Mouse (Mus musculus) embryonic facial prominence, embryonic 13.5 days (tissue): Measurements from ENCODE around the gene Gadd45gip1. TPM values are rescaled to one million over a fixed set of nuclear protein-coding genes. Genes with fewer than 3 reads are reported as not detected.

Experiments used
- ATAC-seq: fragments of 200-750 bp; cut with Nextera tagmentation; 2 replicates; pipeline ENCODE4 v1.8.0; 2017; ENCODE audit warnings: low read depth; ENCODE audit not compliant: insufficient number of reproducible peaks, insufficient read depth, low FRiP score, low TSS enrichment
- H3K27ac ChIP-seq: fragments of 300-500 bp; sonication (generic); 2 replicates; pipeline ENCODE4 v1.5.1; 2015; ENCODE audit warnings: moderate library complexity, mild to moderate bottlenecking, inconsistent platforms
- H3K27me3 ChIP-seq: fragments of 300-500 bp; sonication (generic); 2 replicates; pipeline ENCODE4 v1.6.1; 2015; ENCODE audit warnings: mild to moderate bottlenecking, inconsistent platforms
- H3K36me3 ChIP-seq: fragments of 300-500 bp; sonication (generic); 2 replicates; pipeline ENCODE4 v1.6.1; 2015; ENCODE audit warnings: mild to moderate bottlenecking, inconsistent platforms
- H3K4me1 ChIP-seq: fragments of 300-500 bp; sonication (generic); 2 replicates; pipeline ENCODE4 v1.6.1; 2015; ENCODE audit warnings: inconsistent platforms
- H3K4me2 ChIP-seq: fragments of 300-500 bp; sonication (generic); 2 replicates; pipeline ENCODE4 v1.6.1; 2015; ENCODE audit warnings: moderate library complexity, mild to moderate bottlenecking, inconsistent platforms
- H3K4me3 ChIP-seq: fragments of 300-500 bp; sonication (generic); 2 replicates; pipeline ENCODE4 v1.5.1; 2015; ENCODE audit warnings: mild to moderate bottlenecking, inconsistent platforms
- H3K9ac ChIP-seq: fragments of 300-500 bp; sonication (generic); 2 replicates; pipeline ENCODE4 v1.6.1; 2015; ENCODE audit warnings: mild to moderate bottlenecking, inconsistent platforms
- H3K9me3 ChIP-seq: fragments of 300-500 bp; sonication (generic); 2 replicates; pipeline ENCODE4 v1.6.1; 2016; ENCODE audit warnings: inconsistent platforms
- WGBS: fragments of 180-500 bp; shearing (Covaris S2); methylation state at CpG from one replicate; pipeline ENCODE4 v1.1.7; 2015; ENCODE audit warnings: mixed read lengths; 5-methylcytosine and 5-hydroxymethylcytosine counted together
- polyA plus RNA-seq: library from polyadenylated mRNA; unstranded; fragments of >200 nt; fragmentation: Nextera tagmentation; extraction: Ambion mirVana; gene quantifications from 2 replicates; pipeline ENCODE4 v1.2.1, GENCODE M21; 2015

The Gadd45gip1 gene
- polyA plus RNA-seq, 1 experiment from 2014 or later = 45.6 TPM

DNA sequence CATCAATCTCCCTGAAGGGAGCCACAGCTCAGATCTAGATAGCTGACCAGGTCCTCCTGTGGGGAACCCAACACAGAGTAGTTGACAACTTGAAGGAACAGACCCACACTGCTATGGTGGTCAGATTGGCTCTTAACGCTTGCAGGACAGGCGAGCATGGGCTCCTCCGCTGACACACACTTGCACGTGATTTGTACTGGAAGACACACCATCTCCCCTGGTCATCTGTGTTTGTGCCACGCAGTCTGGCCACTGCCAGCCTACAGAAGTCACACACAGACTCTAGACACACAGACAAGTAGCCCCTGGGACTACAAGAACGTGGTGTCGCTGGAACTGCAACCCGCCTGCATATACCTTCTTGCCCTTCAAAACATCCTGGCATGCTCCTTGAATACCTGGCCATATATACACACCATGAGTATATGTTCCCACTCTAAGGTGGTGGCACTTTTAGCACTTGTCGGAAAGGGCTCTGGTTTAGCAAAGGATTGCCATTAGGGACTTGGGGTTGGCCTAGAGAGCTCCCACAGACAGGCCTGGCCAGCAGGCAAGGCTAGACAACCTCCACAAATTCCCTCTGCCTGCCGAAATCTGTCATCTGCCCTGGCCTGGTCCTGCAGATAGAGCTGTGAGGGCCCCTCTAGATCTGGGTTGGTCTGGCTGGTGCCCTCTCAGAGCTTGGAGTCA is 32.7 kb upstream of the Gadd45gip1 start:
- peaks cover 63% of the 10 kb centered on the region for H3K4me1 ChIP-seq
- peaks cover 78% of the 10 kb centered on the region for H3K27me3 ChIP-seq
- H3K27ac ChIP-seq = peak overlapping the region; percentile 92; the same call in 1 of the 2 replicates

DNA sequence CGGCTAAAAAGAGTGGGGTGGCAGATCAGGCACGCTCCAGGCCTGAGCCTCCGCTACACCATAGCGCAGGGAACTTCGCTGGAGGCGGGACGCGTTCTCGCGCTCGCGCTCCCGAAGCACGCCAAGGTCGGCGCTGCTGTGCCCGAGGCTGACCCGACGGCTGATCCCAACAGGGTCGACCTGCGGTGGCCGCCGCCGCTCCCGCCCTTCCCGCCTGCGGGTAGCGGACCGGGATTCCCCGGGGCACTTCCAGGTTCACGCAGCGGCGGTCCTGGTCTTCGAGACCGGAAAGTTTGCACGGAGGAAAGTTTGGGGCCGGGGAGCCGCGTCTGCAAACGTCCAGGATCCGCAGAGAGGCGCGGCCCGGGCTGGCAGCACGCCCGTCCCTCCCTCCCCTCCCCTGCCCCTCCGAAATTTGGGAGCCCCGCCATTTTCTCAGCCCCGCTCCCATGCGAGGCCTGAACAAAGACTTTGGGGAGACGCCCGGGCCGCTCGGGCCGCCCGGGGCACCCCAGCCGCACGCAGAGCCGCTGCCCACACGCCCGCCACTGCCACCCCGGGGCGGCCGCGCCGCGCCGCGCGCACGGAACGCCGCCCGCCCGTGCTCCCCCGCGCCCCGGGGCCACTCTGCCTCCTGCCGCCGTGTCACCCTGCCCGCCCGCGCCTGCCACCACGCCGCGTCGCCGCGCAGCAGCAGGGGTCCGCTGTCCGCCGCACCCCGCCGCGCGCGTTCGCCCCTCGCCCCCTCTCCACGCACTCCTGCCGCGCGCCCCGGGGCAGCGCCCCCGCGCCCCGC is 32.0 kb upstream of the Gadd45gip1 start:
- Histone ChIP-seq H3K4me2 (peak overlapping the region; percentile 83), H3K9me3 (no peaks in the 10 kb centered on the region), H3K27ac (peak overlapping the region; percentile 92), H3K9ac (peak overlapping the region; percentile 97), H3K4me1 (peaks cover 56% of the 10 kb centered on the region), H3K4me3 (peak overlapping the region; percentile 98), H3K36me3 (peaks cover 20% of the 10 kb centered on the region), H3K27me3 (peaks cover 75% of the 10 kb centered on the region)
- ATAC-seq = no peak
- WGBS = under 1% methylated on average over 87 of the region's 108 CpGs

More for the DNA sequence above, 32.7 kb upstream of the Gadd45gip1 start:
- 44% methylated on average over 10 of the region's 10 CpGs for WGBS
- H3K9me3 ChIP-seq = no peaks in the 10 kb centered on the region
- H3K4me2 ChIP-seq = peak overlapping the region; percentile 83
- no peak for ATAC-seq
- peaks cover 20% of the 10 kb centered on the region for H3K36me3 ChIP-seq
- peak overlapping the region; percentile 98 for H3K4me3 ChIP-seq
- H3K9ac ChIP-seq = peak overlapping the region; percentile 97

DNA sequence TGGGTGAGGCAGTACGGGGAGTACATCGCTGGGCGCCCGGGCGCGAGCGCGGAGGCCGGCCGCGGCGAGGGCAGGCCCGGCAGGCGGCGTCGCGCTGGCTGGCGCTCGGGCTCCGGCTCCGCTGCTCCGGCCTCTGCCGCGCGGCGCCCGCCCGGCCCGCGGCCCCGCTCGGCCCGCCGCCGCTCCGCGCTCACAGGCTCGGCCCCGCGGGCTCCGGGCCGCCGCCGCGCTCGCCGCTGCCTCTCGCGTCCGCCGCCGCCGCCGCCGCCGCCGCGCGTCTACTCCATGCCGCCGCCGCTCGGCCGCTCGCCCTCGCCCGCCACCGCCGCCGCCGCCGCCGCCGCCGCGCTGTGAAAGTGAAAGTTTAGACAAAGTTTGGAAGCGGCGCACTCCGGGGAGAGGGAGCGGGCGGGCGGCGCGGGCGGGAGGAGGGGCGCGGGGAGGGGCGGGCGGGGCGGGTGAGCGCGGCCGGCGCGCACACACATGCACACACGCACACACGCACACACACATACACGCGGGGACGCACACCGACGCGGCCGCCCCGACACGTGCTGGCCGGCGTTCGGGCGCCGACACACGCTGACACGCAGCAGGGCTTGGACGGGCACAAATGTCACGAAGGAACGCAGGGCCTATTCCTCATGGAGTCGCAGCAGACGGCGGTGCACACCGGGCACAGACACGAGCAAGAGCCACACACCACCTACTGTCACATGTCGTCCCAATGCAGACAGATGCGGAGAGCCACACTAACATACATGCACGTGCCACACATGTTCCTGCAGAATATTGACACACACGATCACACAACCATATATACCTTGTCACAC is 31.1 kb upstream of the Gadd45gip1 start, which contains the start of gene Nfix:
Gene Nfix (minus strand): TSS at position 346 of the 833 bp plus-strand sequence.
- Histone ChIP-seq H3K27ac (peak within 1 kb of the TSS; percentile 92), H3K9ac (peak within 1 kb of the TSS; percentile 97), H3K27me3 (peaks cover 77% of the 10 kb centered on the region), H3K4me1 (peaks cover 48% of the 10 kb centered on the region), H3K9me3 (no peaks in the 10 kb centered on the region), H3K4me2 (peak within 1 kb of the TSS; percentile 83), H3K4me3 (peak within 1 kb of the TSS; percentile 98), H3K36me3 (peaks cover 20% of the 10 kb centered on the region)
- ATAC-seq = peak; percentile 8; the same call in 1 of the 2 replicates
- 3% methylated on average over 35 of the region's 125 CpGs for WGBS

DNA sequence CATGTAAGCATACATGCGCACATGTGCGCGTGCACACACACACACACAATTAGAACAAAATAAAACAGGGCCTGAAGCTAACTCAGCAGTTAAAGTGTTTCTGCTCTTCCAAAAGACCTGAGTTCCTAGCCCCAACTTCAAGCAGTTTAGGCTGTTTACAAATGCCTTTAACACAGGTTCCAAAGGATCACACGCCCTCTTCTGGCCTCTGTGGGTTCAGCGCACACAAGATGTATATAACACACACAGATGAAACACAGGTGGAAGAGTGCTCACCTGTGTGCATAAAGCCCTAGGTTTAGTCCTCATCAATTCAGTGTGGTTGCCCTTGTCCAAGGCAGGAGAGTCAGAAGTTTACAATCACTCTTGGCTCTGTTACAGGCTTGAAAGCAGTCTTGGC is 25.3 kb upstream of the Gadd45gip1 start:
- Histone ChIP-seq H3K4me2 (no peak overlapping the region), H3K36me3 (no peaks in the 10 kb centered on the region), H3K9me3 (0 out of 2 replicates have a peak, but pooled peaks cover 3% of the 10 kb centered on the region), H3K27ac (no peak overlapping the region), H3K27me3 (peaks cover 65% of the 10 kb centered on the region), H3K9ac (no peak overlapping the region), H3K4me1 (peaks cover 22% of the 10 kb centered on the region), H3K4me3 (no peak overlapping the region)
- ATAC-seq = no peak
- WGBS = 95% methylated on average over 5 of the region's 5 CpGs

DNA sequence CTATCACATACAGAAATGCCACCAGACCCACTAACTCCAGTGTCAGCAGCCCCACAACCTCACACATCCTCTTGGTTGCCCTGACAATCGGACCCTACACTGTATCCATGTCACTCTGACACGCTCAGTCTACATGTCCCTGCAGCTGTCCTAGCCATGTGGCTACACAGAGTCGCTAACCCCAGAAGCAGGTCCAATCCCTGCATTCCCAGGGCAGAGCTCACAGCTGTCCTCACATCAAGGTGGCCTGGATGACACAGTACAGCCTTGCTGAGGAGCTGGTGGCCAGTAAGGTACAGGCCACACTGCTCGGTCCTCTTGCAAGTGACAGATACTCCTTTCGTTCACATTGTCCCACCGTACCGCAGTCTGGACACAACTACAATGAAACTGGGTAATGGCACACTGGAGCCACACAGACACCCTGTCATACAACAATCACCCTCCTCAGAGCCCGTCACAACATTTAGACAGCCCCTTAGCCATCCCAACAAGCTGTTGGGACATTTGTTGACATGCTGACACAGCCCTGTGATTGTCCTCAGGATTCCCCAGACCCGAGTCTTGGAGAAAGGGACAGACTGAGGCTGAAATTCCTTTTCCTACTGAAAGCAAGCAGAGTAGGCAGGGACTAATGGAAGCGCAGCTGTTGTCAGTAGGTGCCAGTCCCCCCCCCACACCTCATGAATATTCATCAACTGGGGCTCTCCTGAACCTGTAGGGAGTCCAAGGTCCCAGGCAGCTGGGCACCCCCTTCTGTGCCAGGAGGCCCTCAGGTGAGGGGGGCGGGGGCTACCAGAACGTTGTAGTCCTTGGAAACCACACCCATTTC is 22.0 kb upstream of the Gadd45gip1 start:
- Histone ChIP-seq H3K9ac (no peak overlapping the region), H3K4me3 (no peak overlapping the region), H3K27ac (no peak overlapping the region), H3K4me2 (no peak overlapping the region), H3K36me3 (no peaks in the 10 kb centered on the region), H3K9me3 (0 out of 2 replicates have a peak, but pooled peaks cover 3% of the 10 kb centered on the region), H3K27me3 (peaks cover 67% of the 10 kb centered on the region), H3K4me1 (peaks cover 13% of the 10 kb centered on the region)
- 57% methylated on average over 12 of the region's 12 CpGs for WGBS
- ATAC-seq = no peak

DNA sequence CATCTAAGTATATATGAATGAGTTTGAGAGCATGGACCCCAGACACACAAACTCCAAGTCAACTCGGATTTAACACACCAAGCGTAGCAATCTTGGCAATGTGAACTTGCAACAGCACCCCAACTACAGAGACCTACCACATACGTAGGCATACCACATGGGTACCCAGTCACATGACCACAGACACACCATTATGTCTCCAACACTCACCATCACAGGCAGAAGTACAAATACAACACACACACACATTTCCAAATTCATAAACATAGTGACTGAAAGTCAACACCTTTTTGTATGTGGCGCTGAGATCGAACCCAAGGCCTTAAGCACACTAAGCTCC is 21.4 kb upstream of the Gadd45gip1 start:
- Histone ChIP-seq H3K9me3 (0 out of 2 replicates have a peak, but pooled peaks cover 3% of the 10 kb centered on the region), H3K27me3 (peaks cover 67% of the 10 kb centered on the region), H3K9ac (no peak overlapping the region), H3K4me2 (no peak overlapping the region), H3K4me3 (no peak overlapping the region), H3K4me1 (peaks cover 18% of the 10 kb centered on the region), H3K27ac (no peak overlapping the region), H3K36me3 (no peaks in the 10 kb centered on the region)
- 69% methylated on average over 5 of the region's 5 CpGs for WGBS
- ATAC-seq = no peak

DNA sequence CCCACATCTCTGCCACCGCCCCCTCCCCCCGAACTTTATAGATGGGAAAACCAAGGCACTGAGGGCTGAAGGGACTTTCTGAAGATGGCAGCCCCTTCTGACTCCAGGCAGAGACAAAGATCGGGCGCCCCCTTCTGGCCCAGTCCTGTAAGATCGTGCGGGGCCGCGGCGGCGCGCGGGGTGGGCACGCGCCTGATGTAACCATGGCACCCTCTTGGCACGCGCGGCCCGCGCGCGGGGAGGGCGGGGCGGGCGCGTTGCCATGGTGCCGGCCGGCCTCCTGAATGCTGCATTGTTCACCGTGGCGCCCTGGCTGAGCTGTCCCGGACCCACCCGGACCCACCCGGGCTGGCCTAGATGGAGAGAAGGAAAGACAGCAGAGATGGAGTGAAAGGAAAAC is 20.4 kb upstream of the Gadd45gip1 start:
- H3K4me1 ChIP-seq = peaks cover 24% of the 10 kb centered on the region
- 0 out of 2 replicates have a peak overlapping the region, but pooled peaks have one; percentile 49 for H3K9ac ChIP-seq
- peak overlapping the region; percentile 36 for H3K4me3 ChIP-seq
- H3K27ac ChIP-seq = 0 out of 2 replicates have a peak overlapping the region, but pooled peaks have one; percentile 22
- H3K9me3 ChIP-seq = 0 out of 2 replicates have a peak, but pooled peaks cover 2% of the 10 kb centered on the region
- peak; percentile 79 for ATAC-seq
- peaks cover 63% of the 10 kb centered on the region for H3K27me3 ChIP-seq
- H3K4me2 ChIP-seq = peak overlapping the region; percentile 62
- H3K36me3 ChIP-seq = no peaks in the 10 kb centered on the region
- under 1% methylated on average over 32 of the region's 32 CpGs for WGBS

DNA sequence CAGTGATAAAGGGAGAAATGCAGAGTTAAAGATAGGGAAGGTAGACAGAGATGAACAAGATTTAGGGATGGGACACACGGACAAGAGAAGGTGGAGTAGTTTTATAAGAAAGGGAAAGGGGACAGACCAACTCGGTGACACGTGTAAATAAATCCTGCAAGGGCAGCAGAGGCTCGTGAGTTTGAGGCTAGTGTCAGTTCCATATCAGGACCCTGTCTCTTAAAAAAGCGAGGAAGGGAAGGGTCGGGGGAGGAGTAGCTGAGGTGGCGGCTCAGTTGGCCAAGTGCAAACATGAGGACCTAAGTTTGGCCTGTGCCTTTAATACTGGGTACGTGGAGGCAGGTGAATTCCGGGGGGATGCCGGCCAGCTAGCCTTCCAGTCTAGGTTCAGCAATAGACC is 20.0 kb upstream of the Gadd45gip1 start:
- Histone ChIP-seq H3K9ac (0 out of 2 replicates have a peak overlapping the region, but pooled peaks have one; percentile 49), H3K4me1 (peaks cover 24% of the 10 kb centered on the region), H3K9me3 (no peaks in the 10 kb centered on the region), H3K4me2 (peak overlapping the region; percentile 62), H3K27ac (0 out of 2 replicates have a peak overlapping the region, but pooled peaks have one; percentile 22), H3K4me3 (peak overlapping the region; percentile 36), H3K27me3 (peaks cover 59% of the 10 kb centered on the region), H3K36me3 (no peaks in the 10 kb centered on the region)
- WGBS = 25% methylated on average over 10 of the region's 10 CpGs
- no peak for ATAC-seq

DNA sequence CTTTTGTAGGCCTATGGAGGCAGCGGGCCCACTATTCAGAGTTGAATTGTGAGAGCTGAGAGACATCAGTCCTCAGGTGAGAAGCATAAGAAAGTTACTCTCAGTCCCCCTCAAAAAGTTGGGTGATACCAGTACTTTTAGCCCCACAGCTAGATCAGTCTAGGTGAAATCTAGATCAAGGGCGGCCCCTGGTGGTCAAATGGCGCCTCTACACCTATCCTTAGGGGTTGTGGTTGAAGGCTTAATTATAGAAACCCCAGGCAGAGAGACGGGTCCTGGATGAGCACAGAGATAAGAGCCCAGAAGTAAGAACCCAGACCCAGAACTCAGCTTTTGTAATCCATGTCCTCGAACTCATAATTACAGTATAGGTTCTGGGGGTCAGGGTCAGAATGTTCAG is 18.3 kb upstream of the Gadd45gip1 start:
- peaks cover 24% of the 10 kb centered on the region for H3K4me1 ChIP-seq
- ATAC-seq = no peak
- peaks cover 54% of the 10 kb centered on the region for H3K27me3 ChIP-seq
- H3K9me3 ChIP-seq = no peaks in the 10 kb centered on the region
- 2% methylated on average over 5 of the region's 5 CpGs for WGBS
- no peak overlapping the region for H3K27ac ChIP-seq
- H3K36me3 ChIP-seq = no peaks in the 10 kb centered on the region
- no peak overlapping the region for H3K4me3 ChIP-seq
- no peak overlapping the region for H3K9ac ChIP-seq
- no peak overlapping the region for H3K4me2 ChIP-seq

DNA sequence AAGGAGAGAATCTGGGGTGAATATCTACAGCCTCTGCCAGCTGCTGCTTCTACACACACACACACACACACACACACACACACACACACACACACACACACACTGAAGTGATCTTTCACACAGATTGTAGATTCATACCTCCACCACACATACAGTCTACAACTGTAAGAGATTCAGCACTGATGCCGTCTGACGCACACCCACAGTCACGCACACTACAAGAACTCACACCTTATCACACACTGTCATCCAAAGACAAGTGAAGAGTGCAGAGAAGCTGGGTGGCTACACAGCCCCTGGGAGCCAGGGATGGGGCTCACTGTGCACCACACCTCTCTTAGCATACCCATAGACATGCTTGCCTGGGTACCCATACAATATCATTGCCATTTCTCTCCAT is 17.5 kb upstream of the Gadd45gip1 start:
- Histone ChIP-seq H3K27me3 (peaks cover 46% of the 10 kb centered on the region), H3K9ac (peak overlapping the region; percentile 11; the same call in 1 of the 2 replicates), H3K9me3 (no peaks in the 10 kb centered on the region), H3K4me3 (no peak overlapping the region), H3K4me2 (no peak overlapping the region), H3K27ac (no peak overlapping the region), H3K36me3 (no peaks in the 10 kb centered on the region), H3K4me1 (peaks cover 24% of the 10 kb centered on the region)
- WGBS = 78% methylated on average over 3 of the region's 3 CpGs
- ATAC-seq = no peak
